Mouse (Mus musculus): ENCODE measurements at regions not wholly inside any gene's neighbourhood (a gene's known extent, or its start where the extent isn't known, plus 50 kb on each side); places are given as distances from the start of the nearest gene placed in this dataset.

GRCm38 (mm10) chr3:60758568-60758967 lies 244.0 kb upstream of the P2ry1 start:
- TF ChIP-seq GATA1 (IDR thresholded peaks at IDR 0.05; ENCODE audit: borderline replicate concordance, low read length), result no peak
- no peak for TF ChIP-seq FLI1 (IDR thresholded peaks at IDR 0.05; ENCODE audit: low read length)

Measured in megakaryocyte, embryonic 14.5 days (primary cell).